Mouse (Mus musculus) v-Abl transformed pro-B cells (cell line): ENCODE measurements around the gene Hist1h3g.

ENCODE experiments used
- in situ Hi-C, 2 experiments: fragments of 400-800 bp; cut with MboI; formaldehyde crosslinking; loops; one replicate each; pipeline ENCODE4 v1.15.1; 2025; ENCODE audit not compliant: unreplicated experiment in 2 of 2

The Hist1h3g gene

GRCm38 (mm10) chr13:23572218-23573033, 37.2 kb downstream of the Hist1h3g start:
- in situ Hi-C loops: loop anchor here in 1 of 2 experiments (25.0 kb wide), 1 partner anchor 840 kb away; no protein-coding TSS in a partner anchor

GRCm38 (mm10) chr13:23573034-23573897, 38.0 kb downstream of the Hist1h3g start:
- in situ Hi-C loops: loop anchor here in 1 of 2 experiments (25.0 kb wide), 1 partner anchor 839 kb away; no protein-coding TSS in a partner anchor

DNA sequence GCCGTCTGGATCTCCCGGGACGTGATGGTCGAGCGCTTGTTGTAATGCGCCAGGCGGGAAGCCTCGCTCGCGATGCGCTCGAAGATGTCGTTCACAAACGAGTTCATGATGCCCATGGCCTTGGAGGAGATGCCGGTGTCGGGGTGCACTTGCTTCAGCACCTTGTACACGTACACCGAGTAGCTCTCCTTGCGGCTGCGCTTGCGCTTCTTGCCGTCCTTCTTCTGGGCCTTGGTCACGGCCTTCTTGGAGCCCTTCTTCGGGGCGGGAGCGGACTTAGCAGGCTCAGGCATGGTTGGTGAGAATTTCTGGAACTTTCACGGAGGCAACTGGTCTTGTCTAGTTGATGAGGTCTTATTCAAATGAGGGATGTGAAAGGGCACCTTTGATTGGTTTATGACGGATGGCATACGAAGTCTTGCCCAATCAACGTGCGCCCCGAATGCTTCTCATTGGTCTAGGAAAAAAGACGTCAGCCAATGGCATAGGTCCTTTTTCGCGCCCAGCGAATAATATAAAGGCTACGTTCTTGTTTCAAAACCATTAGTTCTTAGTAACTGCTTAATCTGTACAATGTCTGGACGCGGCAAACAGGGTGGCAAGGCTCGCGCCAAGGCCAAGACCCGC, 38.8 kb downstream of the Hist1h3g start, which contains the start of the genes Hist1h2bf and Hist1h2ad:
Gene Hist1h2bf, minus strand, starts transcription at position 299 of the 627 bp plus-strand sequence.
Gene Hist1h2ad, plus strand, starts transcription at position 484 of the 627 bp plus-strand sequence.
- in situ Hi-C loops: loop anchor here in 1 of 2 experiments (25.0 kb wide), 1 partner anchor 838 kb away; no protein-coding TSS in a partner anchor

GRCm38 (mm10) chr13:23574546-23575170, 39.4 kb downstream of the Hist1h3g start:
- in situ Hi-C loops: loop anchor here (25.0 kb wide), 3 partner anchors 338 to 1787 kb away; partner anchors contain the start of genes Hist1h1b (in 1 of the 2), Hist1h2an (in 1 of the 2), Hist1h2bp (in 1 of the 2) and Hist1h3i (in 1 of the 2)

DNA sequence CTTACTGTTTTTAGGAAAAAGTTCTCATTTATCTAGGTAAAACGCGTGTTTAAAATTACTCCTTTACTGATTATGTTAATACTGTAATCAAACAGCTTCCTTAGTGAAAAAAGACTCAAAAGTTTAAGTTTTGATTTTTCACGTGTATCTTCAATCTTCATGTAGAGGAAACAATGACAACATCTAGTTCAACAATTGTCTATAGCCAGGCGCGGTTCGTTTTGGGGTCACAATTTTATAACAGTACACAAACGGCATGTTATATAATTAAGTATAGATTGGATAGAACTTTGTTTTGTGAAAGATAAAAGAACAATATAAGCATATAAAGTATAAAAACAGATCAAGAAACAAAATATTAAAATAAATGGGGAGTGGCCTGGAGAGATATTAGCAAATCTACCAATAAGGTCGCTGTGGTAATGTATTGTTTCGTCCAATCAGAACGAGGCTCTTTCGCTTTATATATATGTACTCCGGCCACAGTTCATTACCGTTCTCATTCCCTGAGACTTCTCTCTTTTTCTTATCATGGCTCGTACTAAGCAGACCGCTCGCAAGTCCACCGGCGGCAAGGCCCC, 40.1 kb downstream of the Hist1h3g start, which contains the start of gene Hist1h3d:
Gene Hist1h3d, plus strand, starts transcription at position 493 of the 581 bp plus-strand sequence.
- in situ Hi-C loops: loop anchor here (25.0 kb wide), 2 partner anchors 337 to 1788 kb away; partner anchors contain the start of genes Hist1h1b (in 1 of the 2), Hist1h2an (in 1 of the 2), Hist1h2bp (in 1 of the 2) and Hist1h3i (in 1 of the 2)

DNA sequence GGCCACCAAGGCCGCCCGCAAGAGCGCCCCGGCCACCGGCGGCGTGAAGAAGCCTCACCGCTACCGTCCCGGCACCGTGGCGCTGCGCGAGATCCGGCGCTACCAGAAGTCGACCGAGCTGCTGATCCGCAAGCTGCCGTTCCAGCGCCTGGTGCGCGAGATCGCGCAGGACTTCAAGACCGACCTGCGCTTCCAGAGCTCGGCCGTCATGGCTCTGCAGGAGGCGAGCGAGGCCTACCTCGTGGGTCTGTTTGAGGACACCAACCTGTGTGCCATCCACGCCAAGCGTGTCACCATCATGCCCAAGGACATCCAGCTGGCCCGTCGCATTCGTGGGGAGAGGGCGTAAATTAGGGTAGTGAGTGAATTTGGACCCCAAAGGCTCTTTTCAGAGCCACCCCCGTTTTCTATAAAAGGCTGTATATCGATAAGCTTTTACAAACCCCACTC, 40.7 kb downstream of the Hist1h3g start:
- in situ Hi-C loops: loop anchor here (25.0 kb wide), 2 partner anchors 336 to 1789 kb away; partner anchors contain the start of genes Hist1h1b (in 1 of the 2), Hist1h2an (in 1 of the 2), Hist1h2bp (in 1 of the 2) and Hist1h3i (in 1 of the 2)

DNA sequence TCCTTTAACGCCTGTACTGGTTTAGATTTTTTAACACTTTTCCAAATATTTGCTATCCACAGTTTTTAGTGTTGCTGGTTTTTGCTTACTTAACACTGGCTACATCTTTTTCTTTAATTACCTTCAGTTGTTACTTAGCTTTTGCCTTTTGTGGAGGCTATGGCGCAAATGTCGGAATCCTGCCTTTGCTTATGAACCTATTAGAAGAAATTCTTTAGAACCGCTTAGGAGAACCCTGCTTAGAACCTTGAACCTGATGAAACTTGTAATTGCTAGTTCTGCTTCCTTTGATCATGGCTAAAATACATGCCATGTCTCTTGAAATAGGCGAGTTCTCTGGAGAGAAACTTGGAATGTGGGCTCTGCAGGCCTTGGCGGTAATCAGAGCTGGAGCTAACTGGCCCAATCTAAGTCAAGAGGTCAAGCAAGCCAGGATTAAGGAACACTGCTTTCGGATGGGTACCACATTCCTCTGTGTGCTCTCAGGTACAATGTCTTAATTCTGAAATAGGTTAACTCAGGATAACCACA, 41.2 kb downstream of the Hist1h3g start:
- in situ Hi-C loops: loop anchor here (25.0 kb wide), 2 partner anchors 336 to 1789 kb away; partner anchors contain the start of genes Hist1h1b (in 1 of the 2), Hist1h2an (in 1 of the 2), Hist1h2bp (in 1 of the 2) and Hist1h3i (in 1 of the 2)

DNA sequence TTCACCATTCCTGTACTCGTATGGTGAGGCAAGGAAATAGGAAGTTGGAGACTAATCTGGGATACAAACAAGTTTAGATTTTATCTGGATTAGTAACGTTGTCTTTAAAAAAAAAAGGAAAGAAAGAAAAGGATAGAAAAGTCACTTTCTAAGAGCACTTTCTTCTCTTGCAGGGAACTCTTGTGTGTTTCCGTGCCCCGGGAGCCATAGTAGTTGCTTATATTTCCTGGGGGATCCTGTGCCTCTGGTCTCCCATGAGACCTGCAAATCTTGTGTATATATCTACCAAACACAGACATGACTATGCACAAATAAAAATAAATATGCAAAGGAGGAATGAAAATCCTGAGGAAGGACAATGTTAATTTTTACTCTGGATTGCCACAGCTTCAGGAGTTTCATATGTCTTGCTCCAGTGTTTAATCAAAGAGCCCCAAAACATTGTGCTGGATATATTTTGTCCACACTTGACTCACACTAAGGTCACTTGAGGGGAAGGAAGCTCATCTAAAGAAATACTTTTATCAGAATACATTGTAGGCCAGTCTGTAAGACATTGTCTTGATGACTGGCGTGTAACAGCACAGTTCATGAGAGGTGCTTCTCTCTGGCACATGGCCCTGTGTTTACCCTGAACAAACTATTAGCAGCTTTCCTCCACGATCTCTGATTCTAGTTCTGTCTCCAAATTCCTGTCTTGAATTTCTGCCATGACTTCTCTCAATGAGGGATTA, 41.9 kb downstream of the Hist1h3g start:
- in situ Hi-C loops: loop anchor here (25.0 kb wide), 2 partner anchors 335 to 1790 kb away; partner anchors contain the start of genes Hist1h1b (in 1 of the 2), Hist1h2an (in 1 of the 2), Hist1h2bp (in 1 of the 2) and Hist1h3i (in 1 of the 2)

DNA sequence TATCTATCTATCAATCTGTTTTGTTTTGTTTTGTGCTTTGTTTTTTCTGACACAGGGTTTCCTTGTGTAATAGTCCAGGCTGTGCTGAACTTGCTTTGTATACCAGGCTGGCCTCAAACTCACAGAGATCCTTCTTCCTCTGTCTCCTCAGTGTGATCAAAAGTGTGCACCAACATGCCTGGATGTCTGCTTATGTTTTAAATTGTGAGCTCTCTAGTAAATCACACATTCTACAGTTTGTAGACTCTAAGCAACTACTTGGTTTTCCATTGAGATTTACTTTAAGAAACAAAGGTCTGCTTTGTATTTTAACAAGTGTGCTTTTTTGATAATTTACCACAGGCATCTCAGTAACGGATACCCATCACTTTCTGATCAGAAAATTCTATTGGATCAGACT, 42.6 kb downstream of the Hist1h3g start:
- in situ Hi-C loops: loop anchor here (25.0 kb wide), 2 partner anchors 334 to 1791 kb away; partner anchors contain the start of genes Hist1h1b (in 1 of the 2), Hist1h2an (in 1 of the 2), Hist1h2bp (in 1 of the 2) and Hist1h3i (in 1 of the 2)

- in situ Hi-C loops: loop anchor here (25.0 kb wide), 2 partner anchors 331 to 1794 kb away; partner anchors contain the start of genes Hist1h1b (in 1 of the 2), Hist1h2an (in 1 of the 2), Hist1h2bp (in 1 of the 2) and Hist1h3i (in 1 of the 2)
Measured at GRCm38 (mm10) chr13:23581408-23582218, 46.4 kb downstream of the Hist1h3g start, which contains the start of gene Hist1h4d. Gene Hist1h4d (plus strand): TSS chr13:23581598.

- in situ Hi-C loops: loop anchor here (25.0 kb wide), 2 partner anchors 330 to 1795 kb away; partner anchors contain the start of genes Hist1h1b (in 1 of the 2), Hist1h2an (in 1 of the 2), Hist1h2bp (in 1 of the 2) and Hist1h3i (in 1 of the 2)
Measured at GRCm38 (mm10) chr13:23582219-23583056, 47.2 kb downstream of the Hist1h3g start.

- in situ Hi-C loops: loop anchor here (25.0 kb wide), 2 partner anchors 329 to 1796 kb away; partner anchors contain the start of genes Hist1h1b (in 1 of the 2), Hist1h2an (in 1 of the 2), Hist1h2bp (in 1 of the 2) and Hist1h3i (in 1 of the 2)
Measured at GRCm38 (mm10) chr13:23583387-23584068, 48.3 kb downstream of the Hist1h3g start.

DNA sequence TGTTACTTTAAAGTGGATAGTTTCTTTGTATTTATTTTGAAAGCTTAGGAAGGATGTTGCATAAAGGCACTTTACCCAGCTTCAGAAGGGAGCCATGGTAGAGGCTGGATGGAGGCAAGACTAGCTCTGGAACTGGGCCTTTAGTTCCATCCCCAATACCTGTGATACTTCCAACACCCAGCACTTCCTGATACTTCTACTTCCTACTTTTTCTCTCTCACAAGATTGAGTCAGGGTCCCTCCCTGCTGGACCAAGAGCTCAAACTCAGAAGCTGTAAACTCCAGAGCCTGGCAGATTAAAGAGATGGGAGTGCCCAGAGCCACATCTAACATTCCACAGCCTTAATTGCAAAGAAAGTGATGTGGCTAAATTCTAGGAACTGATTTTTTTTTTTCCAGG, 49.1 kb downstream of the Hist1h3g start:
- in situ Hi-C loops: loop anchor here (25.0 kb wide), 2 partner anchors 328 to 1797 kb away; partner anchors contain the start of genes Hist1h1b (in 1 of the 2), Hist1h2an (in 1 of the 2), Hist1h2bp (in 1 of the 2) and Hist1h3i (in 1 of the 2)

DNA sequence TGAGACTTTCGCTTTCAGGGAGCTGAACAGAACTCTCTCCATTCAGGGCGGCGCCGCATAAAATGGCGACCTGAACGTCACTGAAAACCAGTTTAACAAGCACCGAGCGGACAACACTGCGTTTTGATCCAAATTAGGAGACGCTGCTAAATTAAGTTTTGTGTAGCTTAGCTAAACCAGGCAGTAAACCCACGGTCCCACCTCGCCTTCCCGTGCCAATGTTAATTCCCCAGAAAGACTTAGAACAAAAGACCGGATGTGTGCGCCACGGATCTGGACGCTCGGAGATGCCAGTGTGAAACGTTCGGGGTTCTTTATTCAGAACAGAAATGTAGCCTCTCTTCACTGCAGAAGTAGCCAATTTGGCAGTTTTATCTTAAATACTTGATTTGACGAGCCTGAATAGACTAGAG, 49.8 kb downstream of the Hist1h3g start:
- in situ Hi-C loops: loop anchor here (5.0 to 25.0 kb wide), 5 partner anchors 37 to 1798 kb away; partner anchors contain the start of genes Hist1h1b (in 1 of the 2), Hist1h1e (in 1 of the 2), Hist1h2af (in 1 of the 2) and Hist1h2an (in 1 of the 2)
